Mouse (Mus musculus) layer of hippocampus, postnatal 14 days (tissue): ENCODE results near the gene Ric8b. TPM values are rescaled to one million over a fixed set of nuclear protein-coding genes. Genes with fewer than 3 reads are reported as not detected.

Experiments
- DNase-seq, 2 experiments: peaks; one replicate each; pipeline ENCODE4 v3.0.0; 2021 to 2022; ENCODE audit warnings: low spot score in 2 of 2, mixed read lengths in 1 of 2
- long read RNA-seq, 2 experiments: library from polyadenylated mRNA; stranded (forward); transcript quantifications; one replicate each; pipeline ENCODE4 v2.0.0; 2021
- total RNA-seq, 2 experiments: library from RNA; stranded (reverse); gene quantifications; 2 replicates each; pipeline ENCODE4 v1.2.3; 2021

Gene Ric8b
- 10 to 100 TPM; 31.9 to 32.4 TPM for total RNA-seq
- long read RNA-seq, experiment 1, transcript Ric8b-202 (9 exons, 2,909 nt), result major isoform, 6 of 10 reads
- long read RNA-seq, experiment 1, partial matches to known transcripts, result 2 of 10 reads
- long read RNA-seq, experiment 1, other reads (novel, unspliced or antisense), result 1 of 10 reads
- long read RNA-seq, experiment 2, transcript Ric8b-202 (9 exons, 2,909 nt), result major isoform, 9 of 14 reads
- long read RNA-seq, experiment 2, partial matches to known transcripts, result 2 of 14 reads
- long read RNA-seq, experiment 2, other reads (novel, unspliced or antisense), result 0 of 14 reads

DNA sequence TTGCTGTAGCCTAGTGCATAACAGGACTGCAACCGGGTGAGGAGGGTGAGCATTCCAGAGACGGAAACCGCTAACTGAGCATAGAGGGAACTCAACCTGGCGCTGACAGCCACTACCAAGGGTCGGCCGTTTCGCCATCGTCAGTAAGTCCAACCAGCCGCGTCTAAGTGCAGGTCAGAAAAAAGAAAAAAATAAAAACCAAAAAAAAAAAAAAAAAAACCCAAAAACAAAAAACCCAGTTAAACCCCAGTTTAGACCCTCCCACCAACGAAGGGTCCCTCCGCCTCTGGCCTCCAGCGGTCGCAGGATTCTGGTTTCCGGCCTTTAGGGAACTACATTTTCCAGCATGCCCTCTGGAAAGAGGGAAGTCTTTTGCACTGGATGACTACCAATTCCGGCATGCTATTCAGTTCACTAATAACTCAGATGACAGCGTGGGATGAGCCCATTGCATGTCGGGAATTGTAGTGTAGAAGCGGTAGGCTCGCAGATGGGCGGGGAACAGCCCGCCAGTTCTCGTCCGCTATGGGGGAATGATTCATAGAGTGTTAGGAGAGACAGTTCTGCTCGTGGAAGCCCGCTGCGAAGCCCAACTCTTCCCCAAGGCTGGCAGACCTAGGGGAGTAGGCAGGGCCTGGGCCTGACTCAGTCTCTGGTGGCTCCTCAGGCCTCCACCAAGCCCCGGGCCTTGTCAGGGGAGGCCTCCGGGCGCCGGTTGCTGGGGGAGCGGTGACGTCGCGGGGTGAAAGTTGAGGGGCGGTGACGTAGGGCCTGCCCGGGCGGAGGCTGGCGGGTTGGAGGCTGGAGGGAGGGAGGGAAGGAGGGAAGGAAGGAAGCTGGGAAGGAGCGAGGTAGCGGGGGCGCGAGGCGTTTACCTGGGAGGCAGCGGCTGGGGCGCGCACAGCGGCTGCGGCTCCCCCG lies at the start of gene Ric8b:
Gene Ric8b (plus strand): TSS at position 807 of the 921 bp plus-strand sequence.
- peak; percentile 98 for DNase-seq

DNA sequence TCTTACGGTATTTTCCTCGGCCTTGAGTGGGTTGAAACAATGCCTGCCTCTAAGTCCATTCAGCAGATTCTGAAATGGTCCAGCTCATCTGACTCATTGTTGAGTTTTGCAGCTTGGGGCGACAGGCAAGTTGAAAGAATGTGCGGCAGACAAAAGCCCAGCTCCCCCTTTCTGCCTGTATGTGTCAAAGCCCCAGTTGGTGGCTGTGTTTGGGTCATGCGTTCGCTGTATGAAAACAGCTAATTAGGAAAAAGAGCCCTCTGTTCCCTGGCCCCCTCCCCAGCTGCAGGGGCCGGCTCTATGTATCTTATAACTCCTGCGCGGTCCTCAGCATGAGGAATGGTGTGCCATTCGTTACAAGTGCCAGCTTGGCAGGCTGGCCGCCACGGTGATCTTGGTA lies 46.1 kb upstream of the Ric8b start:
- no peak for DNase-seq

DNA sequence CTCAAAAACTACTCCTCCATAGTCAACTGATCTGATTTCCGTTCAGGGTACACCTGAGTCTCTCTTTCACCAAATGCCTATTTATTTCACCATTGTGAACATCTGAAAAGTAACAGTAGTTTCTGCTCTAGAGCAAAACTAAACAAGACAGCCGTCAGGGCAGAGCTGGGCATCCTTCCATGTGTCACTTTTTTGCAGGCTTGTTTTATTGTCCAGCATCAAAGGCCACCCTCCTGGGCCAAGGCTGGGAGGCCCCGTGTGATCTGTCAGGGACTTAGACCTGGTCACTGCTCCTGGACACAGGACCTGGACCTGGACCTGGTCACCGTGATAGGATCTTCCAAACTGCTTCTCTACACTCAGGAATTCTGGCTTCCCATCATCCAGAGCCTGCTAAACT lies 45.5 kb upstream of the Ric8b start:
- no peak for DNase-seq

DNA sequence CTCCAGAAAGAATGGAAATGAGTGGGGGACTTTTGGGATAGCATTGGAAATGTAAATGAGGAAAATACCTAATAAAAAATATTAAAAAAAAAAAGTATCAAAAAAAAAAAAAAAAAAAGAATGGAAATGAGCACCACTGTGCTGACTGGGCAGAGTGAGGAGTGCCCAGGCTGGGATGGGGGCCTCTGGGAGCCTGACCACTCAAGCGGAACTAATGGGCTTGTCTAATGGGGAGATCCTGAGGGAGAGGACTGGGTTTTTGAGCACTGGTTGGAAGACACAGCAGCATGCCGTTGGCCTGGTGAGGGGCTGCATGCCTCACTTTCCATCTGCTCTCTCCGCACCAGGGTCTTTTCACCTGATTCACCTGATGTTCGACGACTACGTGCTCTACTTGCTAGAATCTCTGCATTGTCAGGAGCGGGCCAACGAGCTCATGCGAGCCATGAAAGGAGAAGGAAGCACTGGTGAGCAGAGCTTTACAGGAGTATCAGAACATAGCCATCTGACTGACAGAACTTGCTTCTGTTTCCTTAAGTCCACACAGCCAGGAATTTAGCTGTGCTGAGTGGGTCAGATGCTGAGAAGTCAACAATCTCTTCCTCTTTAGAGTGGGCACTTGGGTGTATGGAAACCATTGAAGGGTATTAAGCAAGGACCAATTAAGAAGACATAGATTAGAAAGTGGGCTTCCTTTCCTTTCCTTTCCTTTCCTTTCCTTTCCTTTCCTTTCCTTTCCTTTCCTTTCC lies 37.4 kb upstream of the Ric8b start:
- DNase-seq, result no peak

DNA sequence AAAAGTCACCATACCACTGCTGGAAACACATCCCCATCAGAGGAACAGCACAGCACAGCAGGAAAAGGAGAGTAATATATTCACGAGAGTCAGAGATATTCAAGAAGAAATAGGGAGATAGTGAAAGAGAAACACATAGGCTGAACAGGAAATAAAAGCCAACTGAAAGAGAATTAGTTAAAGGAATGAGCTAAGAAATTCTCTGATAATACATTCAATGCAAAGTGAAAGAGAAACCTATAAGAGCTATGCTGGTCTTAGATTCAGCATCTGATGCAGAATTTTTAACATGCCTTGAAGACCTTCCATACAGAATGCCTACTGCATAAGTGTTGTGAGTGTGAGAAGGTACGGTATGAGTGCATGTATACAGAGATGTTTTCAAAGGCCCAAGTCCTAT lies 34.9 kb upstream of the Ric8b start:
- DNase-seq, result no peak

DNA sequence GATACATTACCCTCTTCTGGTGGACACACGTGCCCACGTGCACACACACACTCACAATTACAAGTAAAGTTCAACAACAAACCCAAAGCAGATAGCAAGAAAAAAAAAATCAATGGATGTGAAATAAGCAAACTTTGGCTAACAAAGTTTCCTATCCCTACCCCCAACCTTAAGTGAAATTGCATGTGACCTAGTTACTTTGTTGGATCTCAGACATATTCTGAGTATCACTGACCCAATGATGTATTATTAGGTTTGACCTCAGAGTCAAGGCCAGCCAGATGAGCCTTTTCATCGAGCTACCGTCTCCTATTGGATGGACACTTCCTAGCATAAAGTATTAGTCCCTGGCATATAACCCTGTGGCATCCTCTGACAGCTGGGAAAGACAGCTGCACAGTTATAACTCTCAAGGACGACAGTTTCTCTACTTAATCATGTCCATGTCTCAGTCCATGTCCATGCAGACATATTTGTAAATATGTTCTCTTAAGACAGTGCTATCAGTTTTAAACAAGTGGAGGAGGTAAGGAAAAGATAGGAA lies 32.0 kb upstream of the Ric8b start:
- DNase-seq, result no peak

DNA sequence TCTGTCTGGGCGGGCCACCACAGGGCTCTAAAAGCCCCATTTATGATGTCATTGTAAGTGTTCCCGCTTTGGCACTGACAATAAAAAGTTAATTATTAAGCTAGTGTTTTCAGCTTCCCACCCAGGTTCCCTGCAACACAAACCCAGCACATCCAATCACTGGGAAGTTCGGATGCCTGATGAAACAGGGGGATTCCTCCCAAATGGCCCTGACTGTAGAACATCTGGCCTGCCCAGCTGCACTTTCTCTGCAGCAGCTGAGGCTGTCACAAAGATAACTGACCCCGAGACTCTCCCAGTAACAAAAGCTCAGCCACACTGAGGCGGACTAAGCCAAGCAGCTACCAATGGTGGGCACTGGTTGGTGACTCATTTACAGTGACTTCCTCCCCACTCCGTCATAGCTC lies 31.2 kb upstream of the Ric8b start:
- DNase-seq, result no peak

DNA sequence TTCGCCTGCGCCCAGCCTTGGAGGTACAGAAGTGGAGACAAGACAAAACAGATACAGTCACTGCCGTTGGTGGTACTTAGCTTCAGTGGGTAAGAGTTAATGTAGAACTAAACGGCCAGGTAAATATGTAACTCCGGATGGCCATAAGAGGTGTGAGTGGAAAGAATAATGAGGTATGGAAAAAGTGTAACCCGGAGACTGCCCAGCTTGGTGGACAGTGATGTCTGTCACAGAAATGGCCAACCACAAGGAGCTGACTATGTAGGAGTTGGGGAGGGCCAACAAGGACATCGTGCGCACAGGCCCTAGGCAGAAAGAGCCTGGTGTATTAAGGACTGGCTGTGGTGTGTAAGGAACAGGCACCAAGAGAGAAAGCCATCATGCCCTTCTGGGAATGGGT lies 30.6 kb upstream of the Ric8b start:
- DNase-seq, result no peak

DNA sequence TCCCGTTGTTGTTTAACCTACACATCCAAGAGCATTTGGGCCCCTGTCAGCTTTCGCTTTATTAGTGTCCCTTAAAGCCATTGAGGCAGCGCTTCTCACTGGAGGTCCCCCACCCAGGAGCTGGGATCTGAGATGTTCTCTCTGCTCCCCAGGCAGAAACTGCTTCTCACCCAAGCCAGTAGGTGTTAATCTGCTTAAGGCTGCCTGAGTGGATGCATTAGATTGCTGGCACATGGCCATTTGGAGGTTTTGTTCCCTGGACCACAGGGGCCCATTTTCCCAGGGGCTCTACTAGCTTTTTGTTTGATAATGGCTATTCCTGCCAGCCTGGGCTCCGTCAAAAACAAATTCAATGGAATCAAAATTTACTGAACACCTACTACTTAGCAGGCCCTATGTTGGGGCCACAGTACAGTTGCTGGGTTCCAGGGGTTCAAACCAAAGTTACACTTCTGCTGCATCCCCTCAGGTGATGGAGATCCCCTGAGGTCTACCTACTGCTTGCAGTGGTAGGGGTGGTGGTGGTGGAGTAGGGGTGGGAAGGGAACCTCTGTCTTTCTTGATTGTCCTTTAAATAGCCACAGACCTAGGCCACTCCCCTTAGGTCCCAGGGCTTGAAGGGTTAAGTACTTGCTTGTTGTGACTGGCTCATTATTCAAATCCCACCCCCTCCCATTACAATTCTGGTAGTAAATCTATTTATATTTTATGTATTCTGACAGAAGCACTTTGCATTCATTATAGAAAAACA lies 28.1 kb upstream of the Ric8b start:
- DNase-seq, result no peak

DNA sequence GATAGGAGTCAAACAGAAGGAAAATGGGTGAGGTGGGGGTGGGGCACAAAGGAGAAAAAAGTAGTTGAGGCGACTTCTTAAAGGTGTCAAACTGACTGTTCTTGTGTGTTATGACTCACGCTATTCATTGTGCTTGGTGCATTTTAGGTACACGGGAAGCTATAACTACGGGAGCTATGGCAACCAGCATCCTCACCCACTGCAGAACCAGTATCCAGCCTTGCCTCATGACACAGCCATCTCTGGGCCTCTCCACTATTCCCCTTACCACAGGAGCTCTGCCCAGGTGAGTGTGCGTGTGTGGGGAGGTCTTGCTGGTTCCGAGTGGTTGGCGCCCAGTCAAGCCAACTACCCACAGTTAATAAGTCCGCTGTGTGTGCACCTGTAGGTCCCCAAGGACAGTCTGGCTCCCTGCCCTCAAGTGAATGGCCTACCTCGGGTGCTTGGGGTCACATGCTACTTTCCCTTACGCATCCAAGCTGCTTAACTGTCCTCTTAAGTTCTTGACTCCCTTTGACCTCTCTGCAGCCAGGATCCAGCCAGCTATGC lies 21.5 kb upstream of the Ric8b start:
- no peak for DNase-seq

DNA sequence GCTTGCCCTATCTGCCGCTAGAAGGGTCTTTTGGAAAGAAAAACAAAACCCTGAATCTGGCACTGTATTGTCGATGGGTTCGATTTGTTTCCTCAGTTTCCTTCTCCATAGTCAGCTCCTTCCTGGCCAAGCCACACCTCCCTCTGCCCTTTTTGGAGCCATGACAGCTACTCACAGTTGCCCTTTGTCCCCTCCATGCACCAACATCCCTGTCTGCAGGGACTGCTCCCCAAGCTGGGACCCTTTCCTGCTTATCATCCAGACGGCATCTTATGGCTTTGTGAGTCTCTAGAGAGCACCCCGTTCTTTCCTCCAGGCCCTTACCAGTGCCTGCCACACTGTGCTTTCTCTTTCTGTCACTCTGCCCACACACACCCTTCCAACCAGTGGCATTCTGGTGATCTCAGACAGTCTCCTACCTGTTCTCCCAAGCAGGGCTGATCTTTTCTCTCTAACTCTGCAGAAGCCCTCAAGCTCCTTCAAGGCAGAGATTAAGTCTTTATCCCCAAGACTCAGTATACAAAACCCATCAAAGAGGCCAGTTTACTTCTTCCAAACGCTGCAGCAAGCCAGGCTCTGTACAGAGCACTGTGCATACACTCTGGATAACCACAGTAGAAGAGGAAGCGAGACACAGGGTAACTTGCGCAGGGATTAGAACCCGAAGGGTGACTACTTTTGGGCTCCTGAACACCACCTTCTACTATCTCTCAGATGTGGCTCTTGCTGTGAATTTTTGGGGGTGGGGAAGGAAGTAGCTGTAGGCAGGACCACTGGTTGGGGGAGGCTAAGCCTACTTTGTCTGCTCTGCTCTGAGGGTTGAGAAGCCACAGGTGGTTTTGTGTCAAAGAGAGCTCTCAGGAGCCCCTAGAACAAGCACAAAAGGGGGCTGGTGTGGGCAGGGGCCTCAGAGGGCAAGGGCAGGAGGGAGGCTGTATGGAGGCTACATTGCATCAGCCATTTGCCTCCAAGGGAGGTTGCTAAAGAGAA lies 20.2 kb upstream of the Ric8b start:
- DNase-seq, result no peak

DNA sequence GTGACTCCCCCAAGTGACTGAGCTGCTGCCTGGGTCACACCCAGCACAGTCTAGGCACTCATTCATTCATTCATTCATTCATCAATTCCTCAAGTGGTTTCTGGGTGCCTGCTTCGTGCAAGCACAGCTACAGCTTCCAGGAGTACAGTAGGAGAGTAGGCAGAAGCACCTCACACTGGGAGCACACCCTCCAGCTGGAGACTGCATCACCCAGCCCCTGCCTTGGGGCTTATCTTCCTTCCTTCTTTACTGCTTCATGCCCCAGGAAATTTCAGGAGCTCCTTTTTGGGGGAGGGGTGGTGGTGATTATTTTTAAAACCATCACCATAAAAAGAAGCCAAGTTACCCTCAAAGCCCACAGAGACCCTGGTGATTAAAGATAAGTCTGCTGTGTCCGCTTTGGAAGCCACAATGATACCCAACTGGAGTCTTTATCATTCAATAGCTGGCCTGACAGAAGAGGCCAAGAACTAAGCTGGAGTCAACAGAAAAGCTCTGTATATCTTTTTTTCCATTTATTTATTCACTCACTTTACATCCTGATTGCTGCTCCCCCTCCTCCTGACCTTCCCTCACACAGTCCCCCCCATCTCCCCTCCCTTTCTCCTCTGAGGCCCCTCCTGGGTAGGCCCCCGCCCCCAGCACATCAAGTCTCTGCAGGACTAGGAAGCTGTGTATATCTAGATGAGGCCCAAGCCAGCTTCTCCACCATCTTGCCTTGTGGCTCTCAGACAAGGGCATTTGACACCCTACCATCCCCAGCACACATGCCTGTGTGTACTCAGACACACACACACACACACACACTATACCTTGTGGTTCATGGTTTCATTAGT lies 19.1 kb upstream of the Ric8b start:
- DNase-seq, result no peak

DNA sequence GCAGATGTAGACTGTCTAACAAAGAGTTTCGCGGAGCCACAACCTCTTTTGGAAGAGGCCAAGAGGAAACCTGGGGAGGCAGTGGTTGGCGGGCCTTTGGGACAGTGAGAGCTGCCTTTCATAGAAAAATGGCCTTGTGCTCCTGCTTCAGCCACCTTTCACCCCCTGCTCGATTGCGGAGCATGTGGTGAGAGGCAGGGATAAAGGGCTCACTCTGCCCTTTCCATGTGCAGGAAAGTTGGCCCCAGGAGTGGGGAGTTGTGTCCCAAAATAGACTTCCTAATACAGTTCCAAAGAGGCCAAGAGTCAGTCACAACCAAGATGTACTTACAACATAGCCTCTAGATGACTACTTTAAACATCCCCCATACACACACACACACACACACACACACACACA lies 15.7 kb upstream of the Ric8b start:
- no peak for DNase-seq

DNA sequence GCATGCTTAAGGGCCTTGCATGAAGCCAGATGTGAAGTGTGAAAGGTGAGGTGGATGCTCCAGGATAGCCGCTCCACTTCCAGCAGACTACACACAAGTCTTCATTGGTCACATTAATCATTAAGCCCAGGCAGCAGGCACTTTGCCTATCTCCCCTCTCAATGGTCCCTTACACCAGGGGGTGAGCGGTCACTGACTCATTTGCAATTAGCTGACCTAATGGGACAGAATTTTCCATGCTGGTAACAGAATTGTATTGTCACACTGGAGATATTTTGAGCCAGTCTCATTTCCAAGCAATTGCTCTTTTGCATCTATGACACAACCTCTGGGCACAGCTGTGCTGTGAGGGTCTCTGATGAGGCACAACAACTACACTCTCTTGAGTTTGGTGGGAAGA lies 15.2 kb upstream of the Ric8b start:
- no peak for DNase-seq

DNA sequence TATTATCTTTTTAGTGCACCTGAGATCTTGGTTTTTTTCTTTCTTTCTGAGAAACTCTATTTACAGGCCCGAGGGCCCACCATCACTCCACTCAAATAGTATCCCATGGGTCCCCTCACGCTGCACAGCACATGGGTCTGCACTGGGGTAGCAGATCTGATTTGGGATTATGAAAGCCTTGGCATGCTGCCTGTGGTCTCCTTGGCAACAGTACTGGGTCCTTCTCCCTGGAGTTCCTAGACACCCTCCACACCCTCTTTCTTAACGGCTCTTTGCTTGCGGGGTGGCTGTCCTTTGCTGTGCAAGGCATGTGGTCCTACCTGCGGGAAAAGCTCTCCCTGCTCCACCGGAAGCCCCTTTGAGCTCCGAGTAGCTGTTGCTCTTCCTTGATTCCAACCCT lies 14.1 kb upstream of the Ric8b start:
- DNase-seq, result no peak

DNA sequence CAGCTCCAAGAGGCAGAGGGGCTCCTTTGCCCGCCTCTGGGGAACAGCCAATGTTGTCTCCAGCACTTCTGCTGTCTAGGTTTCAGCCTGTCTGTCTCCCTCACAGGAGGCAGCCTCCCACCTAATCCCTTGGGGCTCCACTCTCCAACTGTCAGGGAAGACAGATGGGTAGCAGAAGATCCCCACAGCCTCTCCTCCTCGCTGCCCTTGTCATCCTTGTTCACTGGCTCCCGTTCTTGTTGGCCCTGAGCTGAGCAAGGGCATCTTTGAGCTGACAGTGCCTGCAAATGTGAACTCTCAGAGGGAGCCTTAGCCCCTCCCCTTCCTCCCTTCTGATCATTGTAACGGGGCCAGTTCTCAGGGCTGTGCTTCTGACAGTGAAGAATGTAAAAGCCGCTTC lies 13.7 kb upstream of the Ric8b start:
- DNase-seq, result peak in 1 of 2 experiments; percentile 17

DNA sequence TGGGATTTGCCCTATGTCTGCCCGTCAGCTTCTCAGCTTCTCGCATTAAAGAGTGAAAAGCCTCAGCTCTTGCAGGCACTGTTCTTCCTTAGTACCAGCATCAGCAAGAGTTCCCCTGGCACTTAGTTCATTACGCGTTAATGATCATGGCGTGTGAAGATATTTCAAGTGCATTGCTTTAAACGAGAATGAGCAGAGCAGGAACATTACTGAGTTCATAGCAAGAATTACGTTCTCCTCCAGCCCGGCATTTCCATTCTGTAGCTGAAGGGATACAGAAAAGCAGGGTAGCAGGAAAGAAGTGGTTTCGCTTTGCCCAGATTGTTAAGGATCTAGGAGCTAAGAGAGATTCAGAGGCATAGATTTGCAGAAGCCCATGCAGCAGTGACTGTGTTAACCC lies 10.5 kb upstream of the Ric8b start:
- no peak for DNase-seq

DNA sequence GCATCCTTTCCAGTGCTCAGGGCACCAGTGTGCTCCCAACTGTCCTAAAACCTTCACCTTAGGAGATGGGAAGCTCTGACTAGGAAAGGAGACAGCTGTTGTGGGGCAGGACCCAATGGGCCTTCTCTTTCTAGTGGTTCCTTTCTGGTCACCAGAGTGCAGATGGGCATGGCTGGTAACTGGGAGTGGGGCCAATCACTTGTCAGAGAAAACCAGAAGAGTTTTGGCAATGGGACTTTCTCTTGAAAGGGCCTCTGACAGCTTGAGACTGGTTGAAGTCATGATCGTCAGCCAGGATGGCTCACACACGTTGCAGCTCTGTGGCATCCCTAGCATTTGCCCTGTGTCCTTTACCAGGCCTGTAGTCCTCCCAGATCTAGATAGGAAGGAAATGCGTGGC lies 9.4 kb upstream of the Ric8b start:
- no peak for DNase-seq
